Mouse (Mus musculus) hindbrain, embryonic 11.5 days (tissue): ENCODE results near the gene Parp6. TPM values are rescaled to one million over a fixed set of nuclear protein-coding genes. Genes with fewer than 3 reads are reported as not detected.
A peak's percentile ranks its signal among the peaks of the same experiment; 100 is the strongest.

Experiments used
- ATAC-seq: fragments of 200-750 bp; cut with Nextera tagmentation; 2 replicates; pipeline ENCODE4 v1.8.0; 2017; ENCODE audit warnings: mild to moderate bottlenecking, moderate TSS enrichment, moderate library complexity; ENCODE audit not compliant: low FRiP score
- DNase-seq: peaks from one replicate; pipeline ENCODE4 v3.0.0-alpha.2; 2015; ENCODE audit warnings: low spot score
- H3K27ac ChIP-seq: fragments of 300-500 bp; sonication (generic); 2 replicates; pipeline ENCODE4 v1.5.1; 2014; ENCODE audit warnings: mild to moderate bottlenecking, low read depth, low read length
- H3K27me3 ChIP-seq: fragments of 300-500 bp; sonication (generic); 2 replicates; pipeline ENCODE4 v1.6.1; 2014; ENCODE audit warnings: mild to moderate bottlenecking, low read length, moderate library complexity, mixed read lengths; ENCODE audit not compliant: control insufficient read depth, insufficient read depth
- H3K36me3 ChIP-seq: fragments of 300-500 bp; sonication (generic); 2 replicates; pipeline ENCODE4 v1.6.1; 2014; ENCODE audit warnings: mild to moderate bottlenecking, low read length, moderate library complexity, mixed read lengths; ENCODE audit not compliant: control insufficient read depth, insufficient read depth
- H3K4me1 ChIP-seq: fragments of 300-500 bp; sonication (generic); replicated peaks from 2 replicates; pipeline ENCODE4 v1.6.1; 2014; ENCODE audit warnings: low read length, mixed read lengths; ENCODE audit not compliant: control insufficient read depth, insufficient read depth
- H3K4me2 ChIP-seq: fragments of 300-500 bp; sonication (generic); replicated peaks from 2 replicates; pipeline ENCODE4 v1.6.1; 2014; ENCODE audit warnings: mild to moderate bottlenecking, low read depth, low read length
- H3K4me3 ChIP-seq: fragments of 300-500 bp; sonication (generic); 2 replicates; pipeline ENCODE4 v1.5.1; 2014; ENCODE audit warnings: low read depth, low read length
- H3K9ac ChIP-seq: fragments of 300-500 bp; sonication (generic); 2 replicates; pipeline ENCODE4 v1.6.1; 2014; ENCODE audit warnings: low read depth, low read length
- H3K9me3 ChIP-seq: fragments of 300-500 bp; sonication (generic); 2 replicates; pipeline ENCODE4 v1.6.1; 2016; ENCODE audit warnings: low read length; ENCODE audit not compliant: control insufficient read depth
- WGBS: fragments of 180-500 bp; shearing (Covaris S2); extraction: QIAGEN DNeasy Blood & Tissue Kit; methylation state at CpG from one replicate; pipeline ENCODE4 v1.1.7; 2014; 5-methylcytosine and 5-hydroxymethylcytosine counted together
- polyA plus RNA-seq: library from polyadenylated mRNA; unstranded; fragments of >200 nt; fragmentation: Nextera tagmentation; extraction: Ambion mirVana; gene quantifications from 2 replicates; pipeline ENCODE4 v1.2.1, GENCODE M21; 2014

Parp6 gene
- polyA plus RNA-seq, 1 experiment from 2014 or later: 133 TPM

DNA sequence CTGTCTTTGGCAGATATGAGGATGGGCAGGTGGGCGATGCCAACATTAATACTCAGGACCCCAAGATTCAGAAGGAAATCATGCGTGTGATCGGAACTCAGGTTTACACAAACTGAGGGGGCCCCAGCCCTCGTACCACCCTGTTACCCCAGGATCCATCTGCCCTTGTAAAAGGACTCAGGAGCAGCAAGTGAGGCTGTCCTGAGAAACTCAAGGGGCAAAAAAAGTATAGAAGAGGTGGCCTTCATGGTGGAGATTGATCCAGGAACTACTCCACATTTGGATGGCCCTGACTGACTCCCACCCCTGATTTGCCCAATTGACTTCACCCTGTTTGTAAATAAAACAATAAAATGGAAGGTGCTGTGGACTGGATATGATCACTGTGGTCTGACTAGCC lies 32.8 kb downstream of the Parp6 start:
- H3K4me3 ChIP-seq: no peak overlapping the region
- H3K9ac ChIP-seq: no peak overlapping the region
- no peak overlapping the region for H3K27ac ChIP-seq
- no peaks in the 10 kb centered on the region for H3K27me3 ChIP-seq
- H3K36me3 ChIP-seq: peaks cover 4% of the 10 kb centered on the region; the same call in 1 of the 2 replicates
- DNase-seq: no peak
- no peak for ATAC-seq
- 98% methylated on average over 4 of the region's 4 CpGs for WGBS
- H3K4me1 ChIP-seq: no peaks in the 10 kb centered on the region
- H3K9me3 ChIP-seq: no peaks in the 10 kb centered on the region
- no peak overlapping the region for H3K4me2 ChIP-seq

- Histone ChIP-seq H3K27me3 (no peaks in the 10 kb centered on the region), H3K4me1 (peaks cover 2% of the 10 kb centered on the region; the same call in 1 of the 2 replicates), H3K9ac (no peak overlapping the region), H3K9me3 (no peaks in the 10 kb centered on the region), H3K4me3 (no peak overlapping the region), H3K27ac (no peak overlapping the region), H3K4me2 (no peak overlapping the region), H3K36me3 (peaks cover 4% of the 10 kb centered on the region; the same call in 1 of the 2 replicates)
- DNase-seq (no peak), ATAC-seq (no peak)
- WGBS: 47% methylated on average over 3 of the region's 3 CpGs
Measured at GRCm38 (mm10) chr9:59653371-59653770, 36.3 kb downstream of the Parp6 start.

DNA sequence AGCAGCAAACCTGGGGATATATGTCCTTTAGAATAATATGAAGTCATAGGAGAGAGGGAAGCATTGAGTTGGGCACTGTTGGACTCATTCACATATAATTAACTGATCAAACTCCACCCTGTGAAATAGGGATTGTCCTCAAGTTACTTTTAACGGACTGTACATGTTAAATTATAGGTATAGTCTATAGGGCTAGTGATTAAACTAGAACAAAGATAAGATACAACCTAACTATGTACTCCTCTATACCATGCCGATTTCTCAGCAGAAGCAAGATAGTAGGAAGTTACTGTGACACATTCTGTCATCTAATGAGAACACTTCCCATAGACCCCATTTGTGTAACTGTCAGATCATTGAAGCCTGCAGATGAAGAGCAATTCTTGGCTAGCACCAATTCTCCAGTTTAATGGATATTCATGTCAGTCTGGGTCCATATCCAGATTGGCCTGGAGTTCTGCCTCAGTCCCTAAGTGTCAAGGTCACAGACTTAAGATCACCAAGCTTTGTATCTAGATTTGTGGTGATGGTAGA lies 37.4 kb downstream of the Parp6 start:
- H3K4me1 ChIP-seq: peaks cover 4% of the 10 kb centered on the region; the same call in 1 of the 2 replicates
- peaks cover 4% of the 10 kb centered on the region; the same call in 1 of the 2 replicates for H3K36me3 ChIP-seq
- no peaks in the 10 kb centered on the region for H3K9me3 ChIP-seq
- WGBS: 85% methylated on average over 2 of the region's 2 CpGs
- ATAC-seq (no peak), DNase-seq (no peak)
- H3K27me3 ChIP-seq: no peaks in the 10 kb centered on the region
- H3K4me2 ChIP-seq: no peak overlapping the region
- no peak overlapping the region for H3K4me3 ChIP-seq
- no peak overlapping the region for H3K9ac ChIP-seq
- H3K27ac ChIP-seq: no peak overlapping the region

GRCm38 (mm10) chr9:59655958-59656634 lies 39.0 kb downstream of the Parp6 start, which contains the start of gene Pkm:
TSS of gene Pkm (plus strand) at chr9:59656368.
- H3K9me3 ChIP-seq: no peaks in the 10 kb centered on the region
- WGBS: under 1% methylated on average over 45 of the region's 46 CpGs
- H3K9ac ChIP-seq: peak within 1 kb of the TSS; percentile 94
- DNase-seq (peak; percentile 97), ATAC-seq (peak; percentile 94)
- peak within 1 kb of the TSS; percentile 97 for H3K27ac ChIP-seq
- H3K36me3 ChIP-seq: peaks cover 3% of the 10 kb centered on the region; the same call in 1 of the 2 replicates
- H3K4me3 ChIP-seq: peak within 1 kb of the TSS; percentile 78
- H3K4me2 ChIP-seq: peak within 1 kb of the TSS; percentile 73
- no peaks in the 10 kb centered on the region for H3K27me3 ChIP-seq
- H3K4me1 ChIP-seq: peaks cover 12% of the 10 kb centered on the region

GRCm38 (mm10) chr9:59656635-59657617 lies 39.8 kb downstream of the Parp6 start:
- H3K4me3 ChIP-seq: peak overlapping the region; percentile 78
- no peaks in the 10 kb centered on the region for H3K27me3 ChIP-seq
- H3K4me2 ChIP-seq: peak overlapping the region; percentile 73
- DNase-seq (peak; percentile 96), ATAC-seq (peak; percentile 63)
- H3K9me3 ChIP-seq: no peaks in the 10 kb centered on the region
- H3K9ac ChIP-seq: peak overlapping the region; percentile 94
- H3K27ac ChIP-seq: peak overlapping the region; percentile 97
- H3K36me3 ChIP-seq: peaks cover 8% of the 10 kb centered on the region; the same call in 1 of the 2 replicates
- H3K4me1 ChIP-seq: peaks cover 18% of the 10 kb centered on the region
- under 1% methylated on average over 65 of the region's 65 CpGs for WGBS

DNA sequence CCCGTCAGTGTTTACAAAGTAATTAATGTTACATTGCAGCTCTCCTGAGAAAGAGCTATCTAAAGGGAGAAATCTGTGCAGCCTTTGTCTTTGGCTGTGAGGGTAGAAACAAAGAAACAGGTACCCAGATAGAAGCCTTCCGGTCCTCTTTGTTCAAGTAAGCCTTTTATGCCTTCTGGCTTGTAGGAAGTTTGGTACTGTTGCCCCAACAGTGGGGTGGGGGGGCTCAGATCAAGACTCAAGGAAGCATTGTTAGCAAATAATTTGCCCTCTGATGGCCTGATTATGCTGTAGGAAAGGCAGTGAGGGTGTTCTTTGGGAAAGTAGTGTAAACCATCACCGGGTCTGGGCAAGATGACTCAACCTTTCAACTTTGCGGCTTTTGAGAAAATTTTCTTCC lies 41.1 kb downstream of the Parp6 start:
- Histone ChIP-seq H3K27me3 (no peaks in the 10 kb centered on the region), H3K36me3 (peaks cover 8% of the 10 kb centered on the region; the same call in 1 of the 2 replicates), H3K4me3 (peak overlapping the region; percentile 78), H3K4me1 (peaks cover 18% of the 10 kb centered on the region), H3K27ac (peak overlapping the region; percentile 97), H3K9me3 (no peaks in the 10 kb centered on the region), H3K4me2 (peak overlapping the region; percentile 73), H3K9ac (peak overlapping the region; percentile 94)
- WGBS: 4% methylated on average over 4 of the region's 4 CpGs
- DNase-seq: peak; percentile 52
- no peak for ATAC-seq

- Histone ChIP-seq H3K4me3 (peak overlapping the region; percentile 78), H3K27ac (peak overlapping the region; percentile 4; the same call in 1 of the 2 replicates), H3K4me1 (peaks cover 18% of the 10 kb centered on the region), H3K9ac (no peak overlapping the region; the same call in 1 of the 2 replicates), H3K36me3 (peaks cover 8% of the 10 kb centered on the region; the same call in 1 of the 2 replicates), H3K9me3 (no peaks in the 10 kb centered on the region), H3K27me3 (no peaks in the 10 kb centered on the region), H3K4me2 (peak overlapping the region; percentile 73)
- DNase-seq: peak; percentile 93
- no peak for ATAC-seq
- 25% methylated on average over 14 of the region's 14 CpGs for WGBS
Measured at GRCm38 (mm10) chr9:59659036-59660026, 42.2 kb downstream of the Parp6 start.
